Mouse (Mus musculus): ENCODE measurements around the gene Olfr90. TPM values are rescaled to one million over a fixed set of nuclear protein-coding genes. Genes with fewer than 3 reads are reported as not detected.
A peak's percentile ranks its signal among the peaks of the same experiment; 100 is the strongest.
"Not testable (repeated sequence)": the region's sequence is repeated elsewhere in the genome, so short reads cannot be mapped to it uniquely, and the experiment has no call there.

Olfr90 gene
- polyA plus RNA-seq (2012; rRNA removed) = 0.04 TPM in 1 of 2 replicates, not detected in the other

DNA sequence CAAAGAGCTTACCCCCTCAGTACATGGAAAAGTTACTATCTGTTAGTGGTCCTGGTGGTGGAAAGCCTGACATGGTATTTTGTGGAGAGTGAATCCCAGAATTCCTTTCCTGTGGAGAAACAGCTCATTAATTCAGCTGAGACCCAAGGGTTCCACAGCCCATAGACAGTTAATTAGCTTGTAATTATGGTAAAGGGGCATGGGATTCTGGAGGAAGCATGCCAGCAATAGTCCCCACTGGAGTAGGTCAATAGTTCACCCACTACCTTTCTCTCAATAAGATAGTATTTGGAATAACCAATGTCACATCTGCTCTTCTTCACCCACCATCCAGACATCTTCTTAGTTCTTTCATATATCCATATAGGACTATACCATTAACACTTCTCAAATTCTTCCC lies at the start of gene Olfr90:
Olfr90 (minus strand) TSS at position 101 of the 400 bp plus-strand sequence.
- DNase-seq (ENCODE audit: extremely low spot score in 1 of 2, low spot score in 1 of 2) = no peak

DNA sequence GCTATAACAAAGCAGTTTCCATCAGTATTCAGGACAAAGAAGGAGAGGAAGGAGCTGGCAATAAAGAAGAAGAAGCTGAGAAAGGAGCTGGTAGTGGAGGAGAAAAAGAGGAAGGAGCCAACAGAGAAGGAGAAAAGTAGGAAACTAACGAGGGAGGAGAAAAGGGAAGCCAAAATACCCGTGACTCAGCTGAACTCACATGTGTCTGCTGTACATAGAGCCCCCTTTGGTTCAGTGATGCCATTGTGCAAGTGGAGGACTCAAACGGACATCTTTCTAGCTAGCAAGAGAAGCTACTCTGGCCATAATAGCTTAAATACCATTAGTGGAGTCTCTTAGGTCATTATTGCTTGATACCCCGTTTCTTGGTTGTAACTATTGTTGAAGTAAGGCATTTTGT lies 43.1 kb upstream of the Olfr90 start:
- DNase-seq (ENCODE audit: extremely low spot score in 1 of 2, low spot score in 1 of 2) = not testable (repeated sequence)

DNA sequence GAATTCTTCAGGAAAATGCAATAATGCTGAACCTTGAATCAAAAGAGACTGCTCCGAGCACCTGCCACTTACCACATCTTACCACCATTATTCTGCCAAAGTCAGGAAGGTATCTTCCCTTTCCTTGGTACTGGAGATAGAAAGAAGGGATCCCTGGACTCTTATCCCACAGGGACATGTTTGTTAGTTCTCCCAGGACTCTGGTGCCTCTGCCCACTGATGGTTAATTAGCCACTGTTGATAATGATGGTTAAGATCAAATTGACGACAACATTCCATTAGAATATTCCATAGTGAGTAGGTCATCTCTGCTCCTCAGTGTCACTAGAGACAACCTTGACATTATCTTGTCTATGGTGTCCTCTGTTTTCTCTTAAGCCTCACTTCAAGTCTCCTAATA lies 31.7 kb upstream of the Olfr90 start, which contains the start of gene Olfr92:
Olfr92 (minus strand) TSS at position 101 of the 400 bp plus-strand sequence.
- no peak for DNase-seq (ENCODE audit: extremely low spot score in 1 of 2, low spot score in 1 of 2)

DNA sequence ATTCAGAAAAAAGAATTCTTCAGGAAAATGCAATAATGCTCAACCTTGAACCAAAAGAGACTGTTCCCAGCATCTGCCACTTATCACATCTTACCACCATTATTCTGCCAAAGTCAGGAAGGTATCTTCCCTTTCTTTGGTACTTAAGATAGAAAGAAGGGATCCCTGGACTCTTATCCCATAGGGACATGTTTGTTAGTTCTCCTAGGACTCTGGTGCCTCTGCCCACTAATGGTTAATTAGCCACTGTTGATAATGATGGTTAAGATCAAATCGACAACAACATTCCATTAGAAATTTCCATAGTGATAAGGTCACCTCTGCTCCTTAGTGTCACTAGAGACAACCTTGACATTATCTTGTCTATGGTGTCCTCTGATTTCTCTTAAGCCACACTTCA lies 9.9 kb upstream of the Olfr90 start, which contains the start of gene Olfr91:
Olfr91 (minus strand) TSS at position 101 of the 400 bp plus-strand sequence.
- no peak for DNase-seq (ENCODE audit: extremely low spot score in 1 of 2, low spot score in 1 of 2)

DNA sequence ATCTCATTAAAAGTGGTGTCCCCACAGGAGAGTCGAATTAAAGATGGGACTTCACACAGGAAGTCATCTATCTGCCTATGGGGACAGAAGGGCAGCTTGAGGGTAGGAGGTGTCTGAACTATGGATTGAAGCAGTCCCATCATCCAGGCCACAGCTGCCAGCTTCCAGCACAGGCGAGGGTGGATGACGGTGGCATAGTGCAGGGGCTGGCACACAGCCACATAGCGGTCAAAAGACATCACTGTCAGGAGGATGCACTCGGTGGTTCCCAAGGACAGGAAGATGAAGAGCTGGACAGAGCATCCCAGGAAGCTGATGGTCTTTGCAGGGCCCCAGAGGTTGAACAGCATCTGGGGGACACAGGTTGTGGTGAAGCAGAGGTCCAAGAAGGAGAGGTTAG lies 5.0 kb upstream of the Olfr90 start:
- DNase-seq (ENCODE audit: extremely low spot score in 1 of 2, low spot score in 1 of 2) = no peak

DNA sequence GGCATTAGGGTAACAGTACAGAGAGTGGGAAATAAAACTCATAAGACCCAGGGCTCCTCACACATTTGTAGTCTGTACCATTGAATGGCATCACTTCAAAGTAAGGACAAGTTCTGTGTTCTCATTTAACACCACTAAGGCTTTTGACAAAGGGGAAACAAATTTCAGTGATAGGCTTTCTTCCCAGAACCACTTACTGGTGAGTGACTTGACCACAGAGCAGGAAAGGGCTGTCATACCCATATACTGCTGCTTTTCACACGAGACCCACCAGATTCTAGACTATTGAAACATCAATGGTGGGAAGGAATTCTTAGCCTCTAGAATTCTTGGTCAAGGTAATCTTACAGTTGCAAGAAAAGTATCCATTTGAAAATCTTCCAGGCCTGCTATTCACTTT lies 3.9 kb upstream of the Olfr90 start:
- DNase-seq (ENCODE audit: extremely low spot score in 1 of 2, low spot score in 1 of 2) = no peak

DNA sequence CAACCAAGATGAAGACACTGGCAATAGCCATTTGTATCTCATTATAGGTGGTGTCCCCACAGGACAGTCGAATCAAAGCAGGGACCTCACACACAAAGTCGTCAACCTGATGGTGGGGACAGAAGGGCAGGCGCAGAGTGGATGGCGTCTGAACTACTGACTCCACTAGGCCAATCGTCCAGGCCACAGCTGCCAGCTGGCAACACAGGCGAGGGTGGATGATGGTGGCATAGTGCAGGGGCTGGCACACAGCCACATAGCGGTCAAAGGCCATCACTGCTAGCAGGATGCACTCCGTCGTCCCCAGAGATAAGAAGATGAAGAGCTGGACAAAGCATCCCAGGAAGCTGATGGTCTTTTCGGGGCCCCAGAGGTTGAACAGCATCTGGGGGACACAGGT lies 2.8 kb downstream of the Olfr90 start:
- DNase-seq (ENCODE audit: extremely low spot score in 1 of 2, low spot score in 1 of 2) = peak in 1 of 2 experiments; percentile 2

DNA sequence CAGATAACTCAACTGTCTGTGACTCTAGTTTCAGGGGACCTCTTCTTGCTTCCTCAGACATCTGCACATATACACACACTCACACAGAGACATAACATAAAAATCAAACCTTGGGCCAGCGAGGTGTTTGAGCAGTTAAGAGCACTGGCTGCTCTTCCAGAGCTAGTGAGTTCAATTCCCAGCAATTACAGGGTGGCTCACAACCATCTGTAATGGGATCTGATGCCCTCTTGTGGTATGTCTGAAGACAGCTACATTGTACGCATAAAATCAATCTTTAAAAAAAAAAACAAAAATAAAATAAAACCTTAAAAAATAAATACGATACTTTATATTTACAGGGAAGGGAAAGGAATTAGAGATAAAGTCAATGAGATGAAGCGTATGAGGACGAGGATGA lies 3.7 kb downstream of the Olfr90 start:
- DNase-seq (ENCODE audit: extremely low spot score in 1 of 2, low spot score in 1 of 2) = no peak

DNA sequence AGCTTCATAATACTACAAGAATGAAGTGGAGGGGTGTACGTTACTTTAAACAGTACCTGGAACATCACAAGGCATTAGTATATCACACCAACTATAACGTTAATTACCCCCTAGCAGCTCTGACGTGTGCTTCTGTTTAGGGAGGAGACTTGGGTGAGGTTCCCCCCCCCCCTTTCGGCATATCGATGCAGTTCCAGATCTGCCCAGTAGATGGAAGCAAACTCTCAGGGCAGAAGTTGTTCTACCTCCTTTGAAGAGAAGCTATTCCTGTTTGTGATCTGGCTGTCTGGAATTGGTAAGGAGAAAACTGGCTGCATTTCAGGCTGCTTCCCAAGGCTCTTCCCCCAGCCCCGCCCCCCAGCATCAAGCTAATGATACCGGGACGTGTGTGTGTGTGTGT lies 5.0 kb downstream of the Olfr90 start:
- peak in 1 of 2 experiments; percentile 77 for DNase-seq (ENCODE audit: extremely low spot score in 1 of 2, low spot score in 1 of 2)

DNA sequence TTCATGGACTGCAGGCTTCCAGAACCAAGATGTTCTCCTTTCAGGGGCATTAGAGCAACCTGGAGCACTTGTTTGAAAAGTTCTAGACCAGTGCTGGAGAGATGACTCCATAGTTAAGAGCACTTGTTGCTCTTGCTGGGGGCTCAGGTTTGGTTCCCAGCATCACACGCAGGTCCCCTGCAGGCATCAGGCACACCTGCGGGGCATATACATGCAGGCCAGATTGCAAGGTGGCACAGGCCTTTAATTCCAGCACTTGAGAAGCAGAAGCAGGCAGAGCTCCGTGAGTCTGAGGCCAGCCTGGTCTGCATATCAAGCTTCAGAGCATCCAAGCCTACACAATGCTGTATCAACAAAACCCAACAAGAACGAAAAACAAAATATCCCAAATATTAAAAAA lies 6.6 kb downstream of the Olfr90 start:
- DNase-seq (ENCODE audit: extremely low spot score in 1 of 2, low spot score in 1 of 2) = no peak

DNA sequence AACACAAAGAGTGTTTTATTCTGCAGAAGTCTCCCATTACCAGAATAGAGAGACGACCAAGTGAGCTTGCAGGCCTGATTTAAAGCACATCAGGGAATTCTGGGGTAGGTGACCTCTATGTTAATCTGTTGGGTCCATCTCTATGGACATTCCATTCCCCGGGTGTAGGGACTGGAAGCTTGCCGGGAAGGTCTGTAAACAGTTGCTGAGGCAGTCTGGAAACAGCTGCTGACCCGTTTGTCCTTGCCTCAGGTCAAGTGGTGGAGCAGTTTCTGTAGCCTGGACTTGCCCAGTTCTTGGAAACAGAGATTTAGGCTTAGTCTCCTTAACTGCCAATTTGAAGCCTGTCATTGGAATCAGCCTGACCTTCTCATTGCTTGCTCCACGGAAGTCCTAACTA lies 8.2 kb downstream of the Olfr90 start:
- no peak for DNase-seq (ENCODE audit: extremely low spot score in 1 of 2, low spot score in 1 of 2)

DNA sequence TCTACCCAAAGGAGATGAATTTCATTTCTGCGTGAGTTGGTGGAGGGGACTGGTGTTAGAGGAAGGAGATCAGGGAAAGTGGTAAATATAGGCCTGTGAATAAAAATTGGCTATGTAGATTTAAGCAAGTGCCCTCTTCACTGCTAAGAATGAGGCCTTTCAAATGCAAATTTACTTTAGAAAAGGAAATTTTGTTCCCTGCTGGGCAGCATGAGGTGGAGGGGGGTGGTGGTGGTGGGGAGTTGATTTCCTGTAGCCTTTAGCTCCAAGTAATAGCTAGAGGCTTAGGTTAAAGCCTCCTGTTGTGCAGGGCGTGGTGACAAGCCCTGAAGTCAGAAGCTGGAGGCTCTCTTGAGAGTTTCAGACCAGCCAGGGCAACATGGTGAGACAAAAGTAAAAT lies 9.3 kb downstream of the Olfr90 start:
- no peak for DNase-seq (ENCODE audit: extremely low spot score in 1 of 2, low spot score in 1 of 2)

DNA sequence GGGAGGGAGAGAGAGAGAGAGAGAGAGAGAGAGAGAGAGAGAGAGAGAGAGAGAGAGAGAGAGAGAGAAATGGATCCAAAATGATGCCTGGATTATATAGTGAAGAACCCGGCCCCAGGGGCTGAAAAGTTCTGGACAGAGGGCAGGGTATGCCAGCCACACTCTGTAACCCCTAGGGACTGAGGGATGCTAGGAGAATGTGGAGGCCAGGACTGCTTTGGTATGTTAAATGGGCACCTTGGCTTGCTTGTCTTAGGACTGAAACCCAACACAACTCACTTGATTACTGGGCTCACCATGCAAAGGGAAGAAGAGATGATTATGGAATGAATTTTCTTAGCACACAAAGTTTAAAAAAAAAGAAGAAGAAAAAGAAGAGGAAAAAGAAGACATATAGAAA lies 10.1 kb downstream of the Olfr90 start:
- peak in 1 of 2 experiments; percentile 9 for DNase-seq (ENCODE audit: extremely low spot score in 1 of 2, low spot score in 1 of 2)

DNA sequence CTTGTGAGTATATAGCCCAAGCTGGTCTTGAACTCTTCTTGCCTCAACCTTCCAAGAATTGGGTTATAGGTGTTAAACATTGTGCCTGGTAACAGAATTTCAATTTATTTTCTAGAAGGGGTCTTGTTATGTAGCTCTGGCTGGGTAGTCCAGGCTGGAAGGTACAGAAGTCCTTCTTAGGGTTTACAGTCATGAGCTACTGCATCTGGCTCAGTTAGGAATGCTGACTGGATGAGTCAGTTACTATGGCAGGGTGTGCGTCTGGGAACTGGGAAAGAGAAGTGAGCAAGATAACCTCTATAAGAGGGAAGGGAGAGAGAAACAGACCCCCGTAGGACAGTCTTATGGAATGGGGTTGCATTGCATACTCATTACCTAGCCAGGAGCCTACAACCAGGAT lies 12.5 kb downstream of the Olfr90 start:
- peak in 1 of 2 experiments; percentile 13 for DNase-seq (ENCODE audit: extremely low spot score in 1 of 2, low spot score in 1 of 2)

DNA sequence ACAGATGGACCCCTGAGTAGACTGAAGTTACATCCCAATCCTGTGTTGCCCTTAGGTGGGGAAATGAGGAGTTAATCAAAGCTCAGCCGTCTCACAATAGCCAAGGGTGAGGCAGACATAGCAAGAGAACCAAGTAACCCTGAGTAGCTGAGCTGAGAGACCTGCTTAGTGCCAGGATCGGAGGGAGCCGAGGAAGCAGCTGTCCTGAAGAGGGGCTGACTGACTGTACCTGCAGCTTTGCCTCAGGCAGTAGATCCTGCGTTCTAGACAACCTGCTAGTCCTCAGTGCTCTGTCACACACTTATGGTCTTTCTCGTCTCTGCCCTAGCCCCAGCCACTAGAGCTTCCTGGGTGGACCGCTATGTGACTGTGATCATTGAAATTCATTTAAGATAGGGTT lies 13.1 kb downstream of the Olfr90 start:
- DNase-seq (ENCODE audit: extremely low spot score in 1 of 2, low spot score in 1 of 2) = peak in 1 of 2 experiments; percentile 1

DNA sequence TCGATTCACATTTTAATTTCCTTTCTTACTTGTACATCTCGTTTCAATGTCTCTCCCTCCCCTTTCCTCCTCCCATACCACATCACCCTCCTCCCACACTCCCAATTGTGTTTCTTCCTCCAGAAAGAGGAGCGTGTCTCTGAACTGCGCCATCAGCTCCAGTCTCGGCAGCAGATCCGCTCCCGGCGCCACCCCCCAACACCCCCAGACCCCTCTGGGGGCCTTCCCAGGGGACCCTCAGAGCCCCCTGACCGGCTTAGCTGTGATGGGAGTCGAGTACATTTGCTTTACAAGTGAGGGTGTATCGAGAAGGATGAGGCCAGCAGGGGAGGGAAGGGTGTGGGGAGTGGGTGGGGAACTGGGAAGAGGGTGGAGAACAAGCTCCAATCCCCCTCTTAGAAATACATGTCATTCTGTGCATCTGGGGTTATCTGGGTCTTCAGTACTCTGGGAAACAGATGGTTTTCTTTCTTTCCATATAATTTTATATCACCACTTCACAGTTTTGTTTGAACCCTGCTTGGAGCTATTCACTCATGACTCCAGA lies 15.5 kb downstream of the Olfr90 start:
- DNase-seq (ENCODE audit: extremely low spot score in 1 of 2, low spot score in 1 of 2) = peak in 1 of 2 experiments; percentile 59

DNA sequence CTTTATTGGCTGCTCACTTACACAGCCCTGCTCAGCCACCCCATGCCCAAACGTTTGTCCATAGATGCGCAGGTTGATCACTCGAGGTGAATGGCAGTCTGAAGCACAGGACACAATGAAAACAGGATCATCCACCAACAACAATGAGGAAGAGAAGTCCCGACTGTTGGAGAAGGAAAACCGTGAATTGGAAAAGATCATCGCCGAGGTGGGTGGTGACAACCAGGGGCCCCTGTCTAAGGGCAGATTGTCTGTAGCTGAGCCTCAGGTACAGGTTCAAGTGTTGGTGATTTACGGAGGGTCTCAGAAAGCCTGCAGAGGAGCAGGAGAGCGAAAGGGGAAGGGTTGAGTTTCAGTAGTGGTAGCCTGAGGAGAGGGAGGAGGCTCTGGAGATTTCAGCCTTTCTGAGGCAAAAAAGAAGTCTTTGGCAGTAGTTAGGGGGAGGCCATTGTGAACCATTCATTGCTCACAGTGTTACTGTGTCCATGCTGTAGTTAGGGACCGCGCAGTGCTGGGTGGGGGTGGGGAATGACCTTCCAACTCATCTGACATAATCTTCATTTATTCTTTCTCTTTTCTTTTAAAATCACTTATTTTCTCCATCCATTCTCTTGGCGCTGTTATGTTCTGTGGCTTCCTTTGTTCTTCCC lies 16.1 kb downstream of the Olfr90 start:
- DNase-seq (ENCODE audit: extremely low spot score in 1 of 2, low spot score in 1 of 2) = peak in 1 of 2 experiments; percentile 11

DNA sequence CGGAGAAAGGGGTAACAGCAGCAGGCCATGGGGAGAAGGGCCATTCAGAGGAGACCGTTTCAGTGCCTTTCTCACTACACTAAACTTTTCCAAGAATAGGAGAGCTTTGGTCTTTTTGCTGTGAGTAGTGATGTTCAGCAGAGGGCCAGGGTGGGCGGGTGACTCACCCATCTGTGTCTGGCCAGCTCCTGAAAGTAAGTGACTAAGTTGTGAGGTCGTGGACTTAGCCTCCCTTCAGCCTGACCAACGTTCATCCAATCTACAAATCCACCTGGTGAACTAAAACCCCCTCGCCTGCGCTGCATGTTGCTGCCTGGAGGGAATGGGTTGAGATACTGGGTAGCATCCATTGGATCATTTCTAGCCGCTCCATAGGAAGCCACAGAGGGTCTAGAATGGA lies 18.2 kb downstream of the Olfr90 start:
- peak in 1 of 2 experiments; percentile 9 for DNase-seq (ENCODE audit: extremely low spot score in 1 of 2, low spot score in 1 of 2)

DNA sequence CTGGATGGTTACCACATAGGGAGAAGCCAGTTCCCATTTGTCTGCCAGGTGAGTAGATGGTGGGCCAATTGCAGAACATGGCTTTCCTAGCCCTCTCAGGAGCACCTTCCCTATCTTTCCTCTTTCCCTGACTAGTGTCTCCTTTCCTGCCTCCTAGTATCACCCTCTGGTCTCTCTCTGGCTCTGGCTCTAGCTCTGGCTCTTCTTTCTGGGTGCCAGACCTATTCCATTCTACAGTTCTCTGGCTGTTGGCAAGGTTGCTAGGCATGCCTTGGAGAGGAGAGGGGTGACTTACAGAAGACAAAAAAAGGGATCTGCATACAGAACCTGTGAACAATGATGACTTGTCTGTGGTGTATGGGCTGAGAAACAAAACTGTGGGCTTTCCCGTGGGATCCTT lies 20.4 kb downstream of the Olfr90 start:
- no peak for DNase-seq (ENCODE audit: extremely low spot score in 1 of 2, low spot score in 1 of 2)

DNA sequence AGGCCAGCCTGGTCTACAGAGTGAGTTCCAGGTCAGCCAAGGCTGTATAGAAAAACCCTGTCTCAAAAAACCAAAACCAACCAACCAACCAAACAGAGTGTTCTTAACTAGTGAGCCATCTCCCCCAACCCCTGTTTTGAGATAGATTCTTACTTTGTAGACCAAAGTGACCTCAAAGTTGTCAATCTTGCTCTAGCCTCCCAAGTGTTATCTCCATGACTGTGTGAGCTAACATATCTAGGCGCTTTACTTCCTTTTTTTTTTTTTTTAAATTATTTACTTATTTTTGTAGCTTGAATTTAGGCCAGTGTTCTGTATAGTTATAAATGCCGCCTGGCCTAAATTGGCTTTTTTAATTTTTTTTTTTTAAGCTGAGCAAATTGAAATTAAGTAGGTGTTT lies 22.3 kb downstream of the Olfr90 start:
- DNase-seq (ENCODE audit: extremely low spot score in 1 of 2, low spot score in 1 of 2) = no peak

DNA sequence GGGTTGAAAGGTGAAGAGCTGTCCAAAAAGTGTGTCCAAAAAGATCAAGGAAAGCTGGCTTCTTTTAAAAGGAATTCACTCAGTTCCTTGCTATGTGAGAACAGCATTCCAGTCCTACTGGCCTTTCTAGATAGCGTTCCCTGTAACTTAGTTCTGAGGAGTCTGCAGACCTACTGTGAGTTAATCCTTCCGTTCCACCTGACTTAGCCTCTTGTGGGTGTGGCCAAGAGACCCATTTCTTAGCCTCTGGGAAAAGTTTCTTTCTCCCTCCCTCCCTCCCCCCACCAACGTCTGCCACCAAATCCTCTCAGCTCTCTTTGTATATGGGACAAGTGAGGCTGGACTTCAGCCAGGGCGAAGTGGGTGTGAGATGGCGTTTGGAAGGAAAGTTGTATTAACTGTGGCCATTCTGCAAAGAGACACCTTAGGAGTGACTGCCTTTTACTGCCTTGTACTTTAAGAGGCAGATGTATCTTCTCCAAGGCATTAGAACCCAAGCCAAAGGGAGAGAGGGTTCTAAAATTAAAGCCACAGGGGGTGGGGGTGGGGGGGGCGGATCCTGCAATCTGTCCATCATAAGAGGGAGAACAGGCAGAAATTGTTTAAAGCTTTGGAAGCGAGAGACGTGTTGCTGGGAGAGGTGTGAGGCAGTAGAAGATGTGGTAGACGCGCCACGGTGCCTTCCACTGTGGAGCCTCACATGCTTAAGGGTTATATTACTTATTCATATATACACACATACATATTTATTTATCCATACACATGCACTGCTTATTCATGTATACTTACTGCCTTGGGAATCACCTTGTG lies 24.4 kb downstream of the Olfr90 start:
- no peak for DNase-seq (ENCODE audit: extremely low spot score in 1 of 2, low spot score in 1 of 2)

DNA sequence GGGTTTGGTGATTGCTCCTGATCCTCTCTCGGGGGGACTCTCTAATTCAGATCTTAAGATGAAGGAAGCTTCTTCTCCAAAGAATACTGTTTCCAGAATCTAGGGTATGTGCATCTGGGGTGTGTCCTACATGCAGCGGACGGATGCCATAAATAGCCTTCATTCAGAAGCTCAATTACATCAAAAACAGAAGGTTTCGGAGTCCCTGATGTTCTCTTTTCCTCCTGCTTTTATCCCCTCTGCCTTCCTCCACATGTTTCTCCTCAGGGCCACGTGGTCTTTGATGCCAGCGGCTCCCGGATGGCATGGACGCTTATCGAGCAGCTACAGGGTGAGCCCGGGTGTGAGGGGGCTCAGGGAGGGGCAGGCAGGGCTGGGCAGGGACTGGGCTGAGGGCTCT lies 25.2 kb downstream of the Olfr90 start:
- DNase-seq (ENCODE audit: extremely low spot score in 1 of 2, low spot score in 1 of 2) = no peak
